Mouse (Mus musculus): ENCODE results near the gene C130050O18Rik. TPM values are rescaled to one million over a fixed set of nuclear protein-coding genes. Genes with fewer than 3 reads are reported as not detected.

Gene C130050O18Rik
- total RNA-seq (2023; ENCODE audit: inconsistent age), result 0.32 to 0.69 TPM (median 0.37 TPM) in 4 replicates

DNA sequence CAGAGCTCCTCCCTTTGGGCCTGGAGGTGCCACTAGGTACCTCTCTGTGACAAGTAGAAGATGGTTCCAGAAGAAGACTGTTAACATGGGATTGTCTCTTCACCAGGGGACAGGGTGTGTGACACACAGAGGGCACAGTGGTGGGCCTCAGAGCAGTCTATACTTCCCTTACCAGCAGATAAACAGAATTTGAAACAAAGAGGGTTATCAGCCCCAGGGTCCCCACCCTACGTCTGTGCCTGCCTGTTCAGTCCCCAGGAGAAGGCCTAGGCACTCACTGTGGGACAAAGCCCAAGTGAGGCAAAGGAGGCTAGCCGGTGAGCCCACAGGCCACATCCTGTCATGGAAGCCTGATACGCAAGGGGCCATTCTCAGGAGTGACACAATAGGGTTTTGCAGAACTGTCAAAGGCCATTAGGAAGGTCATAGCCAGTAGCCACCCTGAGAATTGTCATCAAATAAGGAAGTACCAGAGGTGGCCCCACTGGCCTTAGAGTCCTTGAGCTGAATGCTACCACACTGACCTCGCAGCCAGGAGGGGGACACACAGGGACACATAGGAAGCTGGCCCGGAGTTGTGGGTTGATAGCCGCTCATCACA, at the start of gene C130050O18Rik:
C130050O18Rik (plus strand) TSS at position 480 of the 601 bp plus-strand sequence.

DNA sequence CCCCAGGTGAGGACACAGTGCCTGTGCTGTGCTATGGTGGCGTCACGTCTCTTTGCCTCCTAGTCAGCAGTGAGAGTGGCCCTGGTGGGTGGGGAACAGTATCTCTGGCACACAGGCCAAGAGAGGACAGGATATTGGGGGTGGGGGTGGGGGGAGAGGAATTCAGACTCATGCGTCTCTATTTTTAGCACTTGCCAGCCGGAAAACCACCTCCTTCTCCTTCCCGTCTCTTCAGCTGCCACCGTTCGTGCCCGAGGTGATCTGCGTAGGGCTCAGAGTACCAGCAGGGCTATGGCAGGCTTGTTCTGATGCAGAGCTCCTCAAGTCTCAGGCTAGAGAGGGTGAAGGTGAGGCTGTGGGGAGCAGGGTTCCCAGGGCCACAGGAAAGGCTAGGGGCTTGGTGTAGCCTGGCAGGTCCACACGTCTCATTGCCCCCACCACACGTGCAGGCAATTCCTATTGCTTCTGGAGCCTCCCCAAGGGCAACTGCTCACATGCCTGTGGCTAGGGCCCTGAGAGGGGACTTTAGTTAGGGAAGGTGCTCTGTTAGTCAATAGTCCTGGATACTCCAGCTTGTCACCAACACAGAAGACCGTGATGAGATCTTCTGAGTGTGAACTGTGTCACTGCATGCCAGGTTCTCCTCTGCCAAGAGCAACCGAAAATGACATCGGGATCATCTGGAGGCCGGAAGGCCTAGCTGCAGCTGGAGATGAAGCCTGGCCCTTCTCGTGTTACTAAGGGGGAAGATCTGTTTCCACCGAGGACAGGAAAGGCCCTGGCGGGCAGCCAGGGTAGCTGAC, 27.4 kb upstream of the C130050O18Rik start, which contains the start of gene Gpr146:
Gpr146 (plus strand) TSS at position 230 of the 803 bp plus-strand sequence.

DNA sequence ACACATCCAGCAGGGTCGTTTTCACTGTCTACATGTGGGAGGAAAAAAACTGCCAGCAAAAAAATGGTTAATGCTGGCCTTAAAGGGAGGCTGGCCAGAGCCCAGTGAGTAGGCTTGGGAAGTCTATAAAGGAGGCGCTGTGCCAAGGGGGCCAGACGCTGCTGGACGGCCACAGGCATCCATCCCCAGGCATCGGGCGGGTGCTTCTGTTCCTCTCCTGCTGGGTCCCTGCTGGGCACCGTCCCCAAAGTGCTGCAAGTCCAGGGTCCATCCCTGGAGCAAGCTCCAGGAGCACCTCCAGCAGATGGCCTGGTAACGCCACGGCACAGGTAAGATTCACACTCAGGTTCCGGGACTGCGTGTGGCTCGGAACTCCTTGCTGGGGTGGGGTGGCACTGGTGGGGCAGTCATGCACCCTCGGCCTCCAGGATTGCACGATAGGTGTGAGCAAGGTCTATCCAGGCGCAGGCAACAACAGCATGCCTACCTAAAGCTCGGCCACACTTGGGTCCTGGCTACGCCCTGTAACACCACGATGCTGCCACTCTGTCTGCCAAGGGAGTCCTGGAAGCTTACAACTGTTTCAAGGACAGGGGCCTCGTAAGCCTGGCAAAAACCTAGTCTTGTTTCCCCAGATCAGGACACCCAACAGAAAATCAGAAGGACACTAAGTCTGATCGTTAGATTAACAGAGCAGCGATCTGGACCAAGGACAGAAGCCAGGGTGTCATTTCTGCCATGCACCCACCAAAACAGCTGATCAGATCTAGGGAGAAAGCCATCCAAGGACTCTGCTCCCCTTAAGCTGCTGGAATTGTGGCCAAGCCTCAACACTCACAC, 18.2 kb downstream of the C130050O18Rik start, which contains the start of gene Gper1:
Gper1 (plus strand) TSS at position 126 of the 840 bp plus-strand sequence.

DNA sequence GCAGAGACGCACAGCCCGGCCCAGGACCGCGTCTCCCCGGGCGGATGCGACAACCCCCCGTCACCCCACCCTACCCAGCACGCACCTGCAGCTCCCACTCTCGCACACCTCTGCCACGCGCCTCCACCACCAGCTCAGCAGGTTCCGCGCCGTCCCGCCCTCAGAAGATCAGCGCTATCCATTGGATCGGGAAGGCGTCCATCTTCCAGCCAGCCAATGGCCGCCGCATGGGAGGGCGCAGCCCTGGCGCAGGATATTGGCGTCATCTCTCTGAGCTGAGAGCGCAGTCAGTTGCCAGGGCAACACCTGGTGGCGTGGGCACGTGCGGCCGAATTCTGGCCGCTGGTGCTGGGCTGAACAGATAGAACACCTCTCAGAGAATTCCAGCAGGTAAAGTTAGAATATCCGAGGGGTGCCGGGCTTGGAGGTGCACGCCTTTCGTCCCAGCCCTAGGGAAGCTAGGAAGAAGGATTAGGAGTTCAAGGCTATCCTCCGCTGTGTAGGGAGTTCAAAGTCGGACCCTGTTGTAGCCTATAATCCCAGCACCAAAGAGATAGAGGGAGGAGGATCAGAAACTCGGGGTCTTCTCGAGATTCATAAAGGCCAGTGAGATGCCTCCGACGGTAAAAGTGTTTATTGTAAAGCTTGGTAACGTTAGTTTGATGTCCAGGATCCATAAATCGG, 55.4 kb downstream of the C130050O18Rik start, which contains the start of gene 3110082I17Rik:
3110082I17Rik (minus strand) TSS at position 144 of the 684 bp plus-strand sequence.

Other genes with a start within 250 kb of the C130050O18Rik start
- gene Sun1, start 204.6 kb upstream of the C130050O18Rik start, total RNA-seq (2023; ENCODE audit: inconsistent age), result 54.6 to 59.6 TPM (median 57.4 TPM) in 4 replicates
- 32.3 to 44.8 TPM (median 40.2 TPM) in 4 replicates for gene Get4, start 153.0 kb upstream of the C130050O18Rik start, total RNA-seq (2023; ENCODE audit: inconsistent age)
- 24.3 to 28.1 TPM (median 26.1 TPM) in 4 replicates for gene Adap1, start 79.7 kb upstream of the C130050O18Rik start, total RNA-seq (2023; ENCODE audit: inconsistent age)
- gene Cox19, start 53.9 kb upstream of the C130050O18Rik start, total RNA-seq (2023; ENCODE audit: inconsistent age), result 21.7 to 27.7 TPM (median 24.6 TPM) in 4 replicates
- not detected in 4 replicates for gene Cyp2w1, start 52.7 kb upstream of the C130050O18Rik start, total RNA-seq (2023; ENCODE audit: inconsistent age)
- gene Gpr146, start 27.6 kb upstream of the C130050O18Rik start, total RNA-seq (2023; ENCODE audit: inconsistent age), result 11.2 to 13.6 TPM (median 13.3 TPM) in 4 replicates
- not detected in 4 replicates for gene Gper1, start 17.9 kb downstream of the C130050O18Rik start, total RNA-seq (2023; ENCODE audit: inconsistent age)
- 6.7 to 8.5 TPM (median 7.9 TPM) in 4 replicates for gene 3110082I17Rik, start 55.2 kb downstream of the C130050O18Rik start, total RNA-seq (2023; ENCODE audit: inconsistent age)
- 36.4 to 47.5 TPM (median 36.9 TPM) in 4 replicates for gene Zfand2a, start 79.3 kb downstream of the C130050O18Rik start, total RNA-seq (2023; ENCODE audit: inconsistent age)
- gene Uncx, start 138.2 kb downstream of the C130050O18Rik start, total RNA-seq (2023; ENCODE audit: inconsistent age), result not detected in 4 replicates

Data from B cell, adult (primary cell).